Mouse (Mus musculus): ENCODE results near the gene Prph2. TPM values are rescaled to one million over a fixed set of nuclear protein-coding genes. Genes with fewer than 3 reads are reported as not detected.

Prph2 gene
- total and polyA plus RNA-seq, 3 experiments: not detected

GRCm38 (mm10) chr17:46920855-46921254 is 10.6 kb downstream of the Prph2 start:
- intact Hi-C loops (cut with DNase I): no loop called here
- H3K4me1 ChIP-seq (ENCODE audit: control insufficient read depth, insufficient read depth, low read length): no peaks in the 10 kb centered on the region
- no peaks in the 10 kb centered on the region for H3K79me2 ChIP-seq (replicated peaks; ENCODE audit: control insufficient read depth, insufficient read depth, low read length)
- H3K9ac ChIP-seq (ENCODE audit: low read depth, low read length): no peak overlapping the region
- WGBS: 54% methylated on average over 6 of the region's 6 CpGs
- no peak overlapping the region for H3K27ac ChIP-seq
- H3K4me3 ChIP-seq: no peak overlapping the region
- no peak for TF ChIP-seq CTCF (IDR thresholded peaks at IDR 0.05)
- TF ChIP-seq EP300 (IDR thresholded peaks at IDR 0.05; ENCODE audit: insufficient read depth, low read depth, low read length): no peak
- TF ChIP-seq POLR2A (IDR thresholded peaks at IDR 0.05; ENCODE audit: insufficient read depth, low read depth, low read length): no peak
- no peaks in the 10 kb centered on the region for H3K36me3 ChIP-seq (ENCODE audit: control insufficient read depth, insufficient read depth, low read length)
- DNase-seq: no peak
- no peaks in the 10 kb centered on the region for H3K27me3 ChIP-seq (ENCODE audit: control insufficient read depth, insufficient read depth, low read length)

GRCm38 (mm10) chr17:46926192-46926591 is 15.9 kb downstream of the Prph2 start:
- no peak overlapping the region for H3K27ac ChIP-seq
- no peak overlapping the region for H3K4me3 ChIP-seq
- intact Hi-C loops (cut with DNase I): no loop called here
- 53% methylated on average over 6 of the region's 6 CpGs for WGBS
- TF ChIP-seq EP300 (IDR thresholded peaks at IDR 0.05; ENCODE audit: insufficient read depth, low read depth, low read length) (no peak), CTCF (IDR thresholded peaks at IDR 0.05) (no peak), POLR2A (IDR thresholded peaks at IDR 0.05; ENCODE audit: insufficient read depth, low read depth, low read length) (no peak)
- DNase-seq: no peak
- H3K27me3 ChIP-seq (ENCODE audit: control insufficient read depth, insufficient read depth, low read length): no peaks in the 10 kb centered on the region
- no peaks in the 10 kb centered on the region for H3K4me1 ChIP-seq (ENCODE audit: control insufficient read depth, insufficient read depth, low read length)
- H3K79me2 ChIP-seq (replicated peaks; ENCODE audit: control insufficient read depth, insufficient read depth, low read length): no peaks in the 10 kb centered on the region
- H3K36me3 ChIP-seq (ENCODE audit: control insufficient read depth, insufficient read depth, low read length): no peaks in the 10 kb centered on the region
- H3K9ac ChIP-seq (ENCODE audit: low read depth, low read length): no peak overlapping the region

- TF ChIP-seq POLR2A (IDR thresholded peaks at IDR 0.05; ENCODE audit: insufficient read depth, low read depth, low read length) (no peak), CTCF (IDR thresholded peaks at IDR 0.05) (no peak), EP300 (IDR thresholded peaks at IDR 0.05; ENCODE audit: insufficient read depth, low read depth, low read length) (no peak)
- WGBS: 51% methylated on average over 3 of the region's 3 CpGs
- Histone ChIP-seq H3K36me3 (ENCODE audit: control insufficient read depth, insufficient read depth, low read length) (no peaks in the 10 kb centered on the region), H3K79me2 (replicated peaks; ENCODE audit: control insufficient read depth, insufficient read depth, low read length) (no peaks in the 10 kb centered on the region), H3K4me3 (no peak overlapping the region), H3K27ac (no peak overlapping the region), H3K9ac (ENCODE audit: low read depth, low read length) (no peak overlapping the region), H3K27me3 (ENCODE audit: control insufficient read depth, insufficient read depth, low read length) (no peaks in the 10 kb centered on the region), H3K4me1 (ENCODE audit: control insufficient read depth, insufficient read depth, low read length) (no peaks in the 10 kb centered on the region)
- intact Hi-C loops (cut with DNase I): no loop called here
- no peak for DNase-seq
Measured at GRCm38 (mm10) chr17:46926941-46927340, 16.7 kb downstream of the Prph2 start.

GRCm38 (mm10) chr17:46927781-46928180 is 17.5 kb downstream of the Prph2 start:
- Histone ChIP-seq H3K36me3 (ENCODE audit: control insufficient read depth, insufficient read depth, low read length) (no peaks in the 10 kb centered on the region), H3K27ac (no peak overlapping the region), H3K79me2 (replicated peaks; ENCODE audit: control insufficient read depth, insufficient read depth, low read length) (no peaks in the 10 kb centered on the region), H3K9ac (ENCODE audit: low read depth, low read length) (no peak overlapping the region), H3K4me3 (no peak overlapping the region), H3K27me3 (ENCODE audit: control insufficient read depth, insufficient read depth, low read length) (no peaks in the 10 kb centered on the region), H3K4me1 (ENCODE audit: control insufficient read depth, insufficient read depth, low read length) (no peaks in the 10 kb centered on the region)
- 92% methylated on average over 5 of the region's 5 CpGs for WGBS
- intact Hi-C loops (cut with DNase I): no loop called here
- no peak for DNase-seq
- TF ChIP-seq POLR2A (IDR thresholded peaks at IDR 0.05; ENCODE audit: insufficient read depth, low read depth, low read length) (no peak), CTCF (IDR thresholded peaks at IDR 0.05) (no peak), EP300 (IDR thresholded peaks at IDR 0.05; ENCODE audit: insufficient read depth, low read depth, low read length) (no peak)

- DNase-seq: no peak
- 91% methylated on average over 12 of the region's 12 CpGs for whole genome bisulfite sequencing
- Histone ChIP-seq H3K9ac (ENCODE audit: low read depth, low read length) (no peak overlapping the region), H3K79me2 (replicated peaks; ENCODE audit: control insufficient read depth, insufficient read depth, low read length) (no peaks in the 10 kb centered on the region), H3K36me3 (ENCODE audit: control insufficient read depth, insufficient read depth, low read length) (no peaks in the 10 kb centered on the region), H3K4me3 (no peak overlapping the region), H3K4me1 (ENCODE audit: control insufficient read depth, insufficient read depth, low read length) (no peaks in the 10 kb centered on the region), H3K27me3 (ENCODE audit: control insufficient read depth, insufficient read depth, low read length) (no peaks in the 10 kb centered on the region), H3K27ac (no peak overlapping the region)
- TF ChIP-seq CTCF (IDR thresholded peaks at IDR 0.05): no peak
- intact Hi-C loops (cut with DNase I): no loop called here
Measured at GRCm38 (mm10) chr17:46929277-46929676, 19.0 kb downstream of the Prph2 start.

GRCm38 (mm10) chr17:46929897-46930296 is 19.6 kb downstream of the Prph2 start:
- no peaks in the 10 kb centered on the region for H3K27me3 ChIP-seq (ENCODE audit: control insufficient read depth, insufficient read depth, low read length)
- no peaks in the 10 kb centered on the region for H3K4me1 ChIP-seq (ENCODE audit: control insufficient read depth, insufficient read depth, low read length)
- no peak overlapping the region for H3K27ac ChIP-seq
- H3K79me2 ChIP-seq (replicated peaks; ENCODE audit: control insufficient read depth, insufficient read depth, low read length): no peaks in the 10 kb centered on the region
- H3K9ac ChIP-seq (ENCODE audit: low read depth, low read length): no peak overlapping the region
- no peaks in the 10 kb centered on the region for H3K36me3 ChIP-seq (ENCODE audit: control insufficient read depth, insufficient read depth, low read length)
- DNase-seq: no peak
- 79% methylated on average over 7 of the region's 7 CpGs for WGBS
- TF ChIP-seq POLR2A (IDR thresholded peaks at IDR 0.05; ENCODE audit: insufficient read depth, low read depth, low read length) (no peak), EP300 (IDR thresholded peaks at IDR 0.05; ENCODE audit: insufficient read depth, low read depth, low read length) (no peak), CTCF (IDR thresholded peaks at IDR 0.05) (no peak)
- intact Hi-C loops (cut with DNase I): no loop called here
- no peak overlapping the region for H3K4me3 ChIP-seq

All from heart, adult 2 months (tissue).